Mouse (Mus musculus) embryo, embryonic 10.5 days (tissue): Measurements from ENCODE around the gene Chtf18.

Experiments used
- DNase-seq: peaks from one replicate; pipeline ENCODE4 v3.0.0-alpha.2; 2015; ENCODE audit warnings: low spot score

The Chtf18 gene

DNA sequence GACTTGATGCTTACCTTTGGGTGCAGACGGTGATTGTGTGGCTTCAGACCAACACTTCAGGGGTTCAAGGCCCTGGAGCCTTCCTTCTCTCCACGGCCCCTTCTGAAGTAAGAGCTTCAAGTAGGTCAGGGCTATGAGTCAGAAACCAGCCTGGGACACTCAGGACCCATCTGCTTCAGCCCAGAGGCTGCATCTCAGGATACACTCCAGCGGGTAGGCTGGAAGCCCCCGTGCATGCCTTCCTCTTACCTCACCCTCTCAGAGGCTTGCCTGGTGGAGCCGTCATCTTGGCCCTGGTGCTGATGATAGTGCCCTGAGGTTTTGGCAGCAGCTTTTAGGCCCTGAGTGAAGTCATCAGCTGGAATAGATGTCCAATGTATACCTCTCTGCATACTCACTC lies 8.0 kb upstream of the Chtf18 start:
- DNase-seq, result no peak

DNA sequence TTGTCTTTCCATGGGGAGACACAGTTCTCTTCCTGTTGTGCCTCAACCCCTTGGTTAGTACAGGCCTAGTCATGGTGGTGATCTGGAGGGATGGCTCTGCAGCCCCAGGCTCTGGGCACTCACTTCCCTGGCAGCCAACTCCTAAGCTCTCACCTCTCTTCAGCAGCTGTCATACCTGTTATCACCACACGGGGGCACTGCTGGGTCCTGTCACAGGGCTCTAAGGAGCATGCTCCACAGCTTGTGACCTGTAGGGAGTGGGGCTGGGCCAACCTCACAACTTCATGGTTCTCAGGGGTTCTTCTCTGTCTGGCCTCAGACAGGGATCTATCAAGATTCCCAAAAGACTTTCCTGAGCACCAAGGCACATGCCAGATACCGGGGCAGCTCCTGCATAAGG lies 4.9 kb upstream of the Chtf18 start:
- peak; percentile 94 for DNase-seq

DNA sequence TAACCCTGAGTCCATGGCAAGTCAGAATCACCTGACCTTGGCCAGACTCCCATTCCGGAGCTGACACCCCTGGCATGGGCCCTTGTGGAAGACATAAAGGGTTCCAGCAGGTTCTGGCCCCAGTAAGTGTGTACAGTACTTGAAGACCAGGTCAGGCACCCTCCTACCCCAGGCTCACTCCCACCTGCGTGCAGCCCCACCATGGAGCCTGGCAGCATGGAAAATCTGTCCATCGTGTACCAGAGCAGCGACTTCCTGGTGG lies 721 bp upstream of the Chtf18 start:
- no peak for DNase-seq

DNA sequence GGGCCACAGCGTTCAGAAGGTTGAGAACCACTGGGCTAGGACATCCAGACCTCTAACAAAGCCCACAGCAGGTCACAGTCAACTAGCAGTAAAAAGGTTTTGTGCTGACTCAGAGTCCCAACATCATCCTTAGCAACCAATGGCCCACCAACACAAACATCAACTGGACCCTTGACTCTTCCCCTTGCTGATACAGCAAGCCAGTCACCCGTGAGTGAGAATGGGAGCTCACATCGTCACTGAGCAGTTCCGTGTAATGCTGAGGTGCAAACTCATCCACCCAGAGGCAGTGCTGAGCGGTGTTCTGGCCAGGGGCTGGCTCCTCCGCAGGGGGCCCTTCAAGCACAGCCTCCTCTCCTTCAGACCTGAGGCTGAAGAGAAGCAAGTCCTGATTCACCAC lies 2.0 kb downstream of the Chtf18 start:
- no peak for DNase-seq

DNA sequence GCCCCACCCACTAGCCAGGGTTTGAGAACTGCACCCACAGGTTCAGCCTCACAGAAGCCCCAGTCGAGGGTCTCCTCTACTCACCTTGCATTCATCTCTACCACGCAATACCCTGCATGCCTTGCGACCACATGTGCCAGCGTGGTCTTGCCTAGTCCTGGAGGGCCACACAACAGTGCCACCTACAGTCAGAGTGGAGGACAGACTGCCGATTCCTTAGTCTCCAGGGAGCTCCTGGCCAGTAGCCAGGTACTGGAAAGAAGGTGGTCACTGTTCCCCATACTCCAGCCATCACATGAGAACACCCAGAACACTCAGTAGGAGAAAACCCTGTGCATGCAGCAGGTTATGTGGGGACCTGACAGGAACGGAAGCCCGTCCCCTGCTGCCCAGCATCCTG lies 3.3 kb downstream of the Chtf18 start:
- DNase-seq, result peak; percentile 34

DNA sequence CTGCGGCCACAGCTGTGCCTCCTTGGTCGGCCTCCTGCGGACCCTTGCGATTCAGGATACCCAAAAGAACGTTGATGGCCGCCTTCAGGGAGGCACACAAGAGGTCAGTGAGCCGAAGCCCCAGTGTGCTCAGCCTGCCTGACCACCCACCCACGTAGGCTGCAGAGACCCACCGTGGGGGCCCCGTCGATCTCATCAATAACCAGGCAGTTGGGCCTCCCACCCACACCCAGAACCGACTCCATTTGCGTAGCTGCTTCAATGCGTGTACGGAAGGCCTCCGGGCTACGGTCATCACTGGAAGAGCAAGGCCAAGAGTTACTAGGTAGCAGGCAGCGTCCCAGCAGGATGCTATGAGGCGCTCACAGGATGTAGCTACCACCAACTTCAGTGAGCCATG lies 3.7 kb downstream of the Chtf18 start:
- no peak for DNase-seq

DNA sequence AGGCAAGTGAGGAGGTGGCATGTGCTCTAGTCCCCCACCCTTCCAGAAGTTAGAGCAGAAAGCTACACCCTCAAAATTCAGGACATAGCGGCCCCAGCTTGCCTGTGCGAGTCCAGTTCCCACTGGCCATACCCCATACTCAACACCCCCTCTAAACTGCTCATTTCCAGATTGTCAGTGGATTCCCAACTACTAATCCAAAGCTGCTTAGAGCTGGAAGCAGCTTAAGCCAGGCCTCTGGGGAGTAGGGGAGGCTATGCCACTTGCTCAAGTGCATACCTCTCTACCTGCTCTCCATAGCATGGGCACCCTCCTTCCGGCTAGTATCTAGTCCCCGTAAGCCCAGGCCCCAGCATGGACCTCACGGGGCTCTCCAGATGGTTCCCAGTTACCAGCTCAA lies 5.7 kb downstream of the Chtf18 start:
- DNase-seq, result no peak

DNA sequence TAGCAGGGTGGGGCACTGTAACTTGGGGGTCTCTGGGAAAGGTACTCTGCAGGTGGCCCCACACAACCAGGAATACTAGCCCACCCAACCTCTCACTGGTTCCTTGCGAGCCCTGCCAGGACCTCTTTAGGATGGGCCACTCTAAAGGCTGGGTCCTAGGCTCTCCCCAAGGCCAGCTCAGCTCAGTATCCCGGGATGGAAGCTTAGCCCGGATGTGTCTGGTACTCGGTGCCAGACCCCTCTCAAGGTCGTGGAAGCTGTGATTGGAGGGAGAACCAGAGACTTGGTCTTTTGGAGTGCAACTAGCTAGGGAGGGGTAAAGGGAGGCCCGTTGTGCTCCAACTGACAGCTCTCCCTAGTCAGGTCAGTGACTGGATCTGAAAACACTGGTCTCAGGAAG lies 9.5 kb downstream of the Chtf18 start:
- peak; percentile 7 for DNase-seq

DNA sequence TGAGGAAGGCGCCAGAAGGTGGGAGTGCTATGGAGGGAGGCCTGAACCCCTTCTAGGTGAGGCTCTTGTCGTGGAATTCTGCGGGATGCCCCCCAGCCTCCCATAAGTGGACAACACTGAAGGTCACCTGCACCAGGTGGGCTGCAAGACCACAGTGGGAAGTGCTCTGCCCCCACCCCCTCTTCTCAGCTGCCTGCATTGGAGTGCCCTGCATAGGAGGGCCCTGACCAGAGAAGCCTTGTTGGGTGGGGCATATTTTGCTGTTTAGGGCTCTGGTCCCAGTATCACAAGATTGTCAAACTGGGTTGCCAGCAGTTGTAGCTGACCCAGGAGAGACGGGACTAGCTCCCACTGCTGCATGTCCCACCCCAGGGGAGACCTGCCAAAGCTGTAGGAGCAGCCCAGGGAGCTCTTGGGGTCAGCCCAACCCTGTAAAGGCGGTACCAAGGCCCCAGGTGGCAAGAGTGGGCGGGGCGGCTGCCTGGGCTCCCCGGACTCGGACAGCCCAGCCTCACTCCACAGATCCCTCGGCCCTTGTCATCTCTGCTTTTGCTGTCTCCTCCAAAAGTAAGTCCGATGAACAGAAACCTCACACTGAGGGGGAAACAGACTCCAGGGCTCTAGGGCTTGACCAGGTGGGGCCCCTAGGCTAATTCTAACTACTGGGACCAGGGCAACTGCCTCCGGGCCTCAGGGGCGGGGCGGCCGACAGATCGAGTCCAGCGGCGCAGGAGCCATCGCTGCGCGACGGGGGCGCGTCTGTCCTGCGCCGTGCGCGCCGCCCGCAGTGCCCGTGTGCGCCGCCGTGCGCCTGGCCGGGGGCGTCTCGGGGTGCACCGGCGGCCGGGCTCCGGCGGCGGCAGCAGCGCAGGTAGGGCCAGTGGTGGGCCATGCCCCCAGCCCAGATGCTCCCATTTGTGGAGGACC lies 10.2 kb downstream of the Chtf18 start, which contains the start of gene Gng13:
Gene Gng13, plus strand, starts transcription at position 461 of the 927 bp plus-strand sequence.
- DNase-seq, result peak; percentile 36

DNA sequence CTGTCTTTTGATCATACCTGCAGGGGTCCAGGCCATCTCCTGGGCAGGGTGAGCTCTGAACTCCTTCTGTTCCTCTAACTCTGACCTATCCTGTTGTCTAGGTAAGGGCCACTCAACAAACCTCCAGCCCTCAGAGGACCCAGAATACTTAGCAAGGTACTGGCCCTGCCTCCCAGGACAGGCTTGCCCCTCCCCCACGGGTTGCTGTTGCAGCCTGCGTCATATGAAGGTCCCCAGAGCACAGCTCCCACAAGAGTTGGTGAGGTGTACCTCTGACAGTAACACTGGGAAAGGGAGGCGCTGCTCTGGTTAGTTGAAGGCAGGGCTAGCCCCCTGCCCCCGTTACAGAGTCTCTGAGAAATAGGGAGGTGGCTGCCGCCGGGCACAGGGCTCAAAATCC lies 11.1 kb downstream of the Chtf18 start:
- DNase-seq, result peak; percentile 17

DNA sequence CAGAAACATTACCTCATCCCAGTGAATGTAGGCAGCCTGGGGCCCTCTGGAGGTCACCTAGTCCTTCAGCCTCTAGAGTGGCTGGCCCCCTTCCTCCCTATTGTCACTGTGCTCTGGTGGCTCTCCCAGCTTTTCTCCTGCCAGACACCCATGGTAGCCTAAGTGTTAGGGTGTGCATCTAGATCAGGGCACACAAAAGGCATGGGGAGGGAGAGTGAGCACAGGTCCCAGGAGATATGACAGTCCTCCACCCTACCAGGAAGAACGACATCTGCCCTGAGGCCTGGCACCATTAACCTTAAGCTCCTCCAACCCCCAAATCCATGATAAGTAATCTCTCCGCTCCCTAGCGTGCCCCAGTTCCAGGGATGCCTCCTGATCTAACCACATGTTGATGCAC lies 11.6 kb downstream of the Chtf18 start:
- no peak for DNase-seq

DNA sequence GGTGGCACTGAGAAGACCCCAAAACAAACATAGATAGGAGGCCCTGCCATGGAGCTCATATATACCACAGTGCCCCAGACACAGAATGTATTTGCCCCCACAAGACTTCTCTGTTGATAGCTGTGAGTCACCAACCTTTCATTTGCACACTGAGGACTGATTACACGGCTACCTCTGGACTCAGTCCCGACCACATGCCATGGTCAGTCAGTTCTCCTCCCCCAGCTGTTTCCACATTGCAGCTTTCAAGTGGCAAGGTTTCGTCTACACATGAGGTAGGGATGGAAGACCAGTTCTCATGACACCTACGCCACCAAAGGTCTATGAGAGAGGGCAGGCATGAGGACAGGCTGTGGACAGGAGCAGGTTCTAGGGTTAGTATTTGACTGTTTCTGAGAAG lies 16.1 kb downstream of the Chtf18 start:
- no peak for DNase-seq

DNA sequence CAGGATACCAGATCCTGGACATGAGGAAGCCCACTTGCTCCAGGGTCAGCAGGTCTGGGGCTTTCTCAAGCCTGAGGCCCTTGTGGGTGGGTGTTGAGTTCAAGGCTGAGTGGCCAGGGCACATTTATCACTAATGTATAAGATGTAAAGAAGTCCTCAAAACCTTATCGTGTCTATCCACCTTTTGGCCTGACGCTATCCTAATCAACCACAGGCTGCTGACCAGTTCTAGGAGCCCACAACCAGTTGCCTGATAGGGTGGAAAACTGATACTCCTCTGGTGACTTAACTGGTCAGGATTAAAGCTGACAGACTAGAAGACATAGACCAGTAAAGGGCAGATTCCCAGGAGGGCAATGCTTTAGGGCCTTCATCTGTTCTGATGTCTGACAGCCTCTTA lies 17.2 kb downstream of the Chtf18 start:
- DNase-seq, result no peak

DNA sequence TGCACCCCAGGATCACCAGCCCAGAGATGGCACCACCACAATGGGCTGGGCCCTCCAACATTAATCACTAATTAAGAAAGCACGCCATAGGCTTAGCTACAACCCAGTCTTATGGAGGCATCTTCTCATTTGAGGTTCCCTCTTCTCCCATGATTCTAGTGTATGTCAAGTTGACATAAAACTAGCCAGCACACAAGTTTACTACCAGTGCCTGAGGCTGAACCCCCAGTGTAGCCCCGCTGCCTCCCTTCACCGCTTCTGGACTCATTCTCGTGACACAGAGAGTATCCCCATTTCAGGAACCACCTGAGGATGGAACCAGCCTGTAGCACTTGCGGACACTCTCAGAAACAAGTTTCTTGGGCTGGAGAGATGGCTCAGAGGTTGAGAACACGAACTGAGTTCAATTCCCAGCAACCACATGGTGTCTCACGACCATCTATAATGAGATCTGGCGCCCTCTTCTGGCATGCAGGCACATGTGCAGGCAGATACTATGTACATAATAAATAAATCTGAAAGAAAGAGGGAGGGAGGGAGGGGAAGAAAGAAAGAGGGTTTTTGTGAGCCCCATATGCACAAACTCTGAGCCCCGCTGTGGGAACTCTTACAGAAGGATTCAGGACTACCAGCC lies 26.2 kb downstream of the Chtf18 start:
- DNase-seq, result peak; percentile 46

DNA sequence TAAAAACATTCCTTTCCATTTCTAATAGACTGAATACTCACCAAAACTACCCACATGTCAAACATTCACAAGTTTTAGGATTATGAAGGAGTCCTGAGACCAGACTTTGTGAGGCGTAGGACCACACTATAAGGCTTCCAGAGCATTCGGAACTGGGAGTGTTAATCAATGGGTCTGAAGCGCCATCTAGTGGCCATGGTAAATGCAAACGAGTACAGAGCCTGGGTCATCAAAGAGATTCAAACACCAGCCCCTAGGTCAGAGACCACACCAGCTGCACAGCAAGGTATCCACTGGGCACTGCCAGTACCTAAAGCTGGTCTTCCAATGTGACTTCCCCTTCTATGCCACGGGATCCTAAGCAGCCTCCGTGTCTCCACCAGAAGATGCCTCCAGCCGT lies 28.8 kb downstream of the Chtf18 start:
- peak; percentile 96 for DNase-seq

DNA sequence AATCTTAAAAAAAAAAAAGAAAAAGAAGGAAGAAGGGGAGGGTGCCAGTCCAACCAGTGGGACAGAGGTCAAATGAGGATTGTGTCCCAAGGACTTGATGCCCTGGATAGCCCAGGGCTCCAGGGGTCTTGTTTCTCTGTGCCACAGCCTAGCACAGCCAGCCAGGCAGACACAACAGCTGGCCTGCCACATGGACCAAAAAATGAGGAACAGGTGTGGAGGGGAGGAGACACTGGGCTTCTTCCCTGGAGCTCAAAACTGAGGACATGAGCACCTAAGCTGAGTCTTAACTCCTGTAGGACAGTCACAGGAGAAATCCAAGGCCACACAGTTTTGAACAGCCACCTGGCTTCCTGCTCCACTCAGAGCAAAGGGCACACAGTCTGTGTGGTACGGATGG lies 31.0 kb downstream of the Chtf18 start:
- peak; percentile 32 for DNase-seq

DNA sequence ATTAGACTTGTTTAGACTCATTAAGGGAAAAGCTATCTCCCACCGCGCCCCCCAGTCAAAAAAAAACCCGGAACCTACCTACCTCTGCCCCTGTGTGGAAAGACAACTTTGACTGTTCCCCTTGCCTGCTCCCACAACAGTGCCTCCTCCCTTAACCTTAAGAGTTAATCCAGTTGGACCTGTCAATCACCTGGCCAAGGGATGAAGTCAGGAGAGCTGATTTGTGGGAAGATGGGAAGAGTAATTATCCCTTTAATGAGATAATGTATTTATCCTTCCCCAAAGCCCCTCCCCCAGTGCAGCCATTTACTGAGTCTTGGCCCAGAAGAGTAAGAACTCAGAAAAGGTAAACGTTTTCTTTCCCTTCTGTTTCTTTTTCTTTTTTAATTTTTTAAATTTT lies 38.3 kb downstream of the Chtf18 start:
- DNase-seq, result no peak

DNA sequence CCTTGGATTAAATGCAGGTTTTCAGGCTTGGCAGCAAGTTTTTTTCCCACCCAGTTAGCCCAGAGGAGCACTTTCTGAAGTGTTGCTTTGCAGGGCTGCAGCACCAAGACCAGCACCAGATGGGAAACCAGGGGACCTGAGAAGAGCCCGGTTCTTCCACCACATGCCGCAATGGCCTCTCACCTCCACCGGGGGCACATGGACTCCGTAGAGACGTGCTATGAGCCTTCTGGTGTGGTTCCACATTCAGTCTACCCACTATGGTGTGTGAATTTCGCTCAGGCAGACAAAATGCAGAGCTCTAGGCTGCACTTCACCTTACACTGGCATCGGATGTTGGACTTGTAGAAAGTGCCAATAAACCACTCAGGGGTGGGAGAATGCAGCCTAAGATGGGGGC lies 40.9 kb downstream of the Chtf18 start:
- DNase-seq, result peak; percentile 59

DNA sequence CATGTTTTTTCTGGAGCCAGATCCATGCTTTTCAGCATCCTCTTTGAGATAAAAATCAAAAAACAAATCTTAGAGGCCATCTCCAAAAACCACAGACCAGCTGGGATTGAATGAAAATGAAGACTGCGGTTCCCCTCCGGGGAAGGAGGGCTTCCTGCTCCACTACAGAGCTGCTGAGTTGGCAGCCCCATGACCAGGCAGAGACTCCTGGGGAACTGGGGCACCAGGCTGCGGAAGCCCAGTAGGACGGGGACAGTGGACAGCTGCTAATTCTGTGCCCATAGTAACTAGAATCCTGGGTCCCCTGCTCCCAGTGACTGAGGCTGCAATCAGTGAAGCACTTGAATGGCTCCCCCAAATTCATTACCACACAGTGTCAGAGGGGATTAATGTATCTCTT lies 45.6 kb downstream of the Chtf18 start:
- DNase-seq, result no peak

DNA sequence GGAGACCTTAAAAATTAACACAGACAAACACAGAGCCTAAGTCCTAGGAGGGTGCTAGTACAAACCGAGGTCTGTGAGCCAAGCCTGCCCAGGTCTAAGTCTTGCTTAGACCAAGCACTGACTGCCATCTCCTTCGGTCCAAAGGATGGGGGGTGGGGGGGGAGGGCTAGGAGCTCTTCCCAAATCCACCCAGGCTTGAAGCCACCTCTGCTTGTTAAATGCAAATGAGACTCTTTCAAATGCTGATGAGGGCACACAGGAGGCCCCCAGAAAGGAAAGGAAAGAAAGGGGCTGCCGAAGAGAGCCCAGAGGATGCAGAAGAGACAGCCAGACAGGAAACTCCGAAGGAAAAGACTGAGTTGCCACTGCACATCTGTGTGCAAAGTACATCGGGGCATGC lies 47.4 kb downstream of the Chtf18 start:
- no peak for DNase-seq

DNA sequence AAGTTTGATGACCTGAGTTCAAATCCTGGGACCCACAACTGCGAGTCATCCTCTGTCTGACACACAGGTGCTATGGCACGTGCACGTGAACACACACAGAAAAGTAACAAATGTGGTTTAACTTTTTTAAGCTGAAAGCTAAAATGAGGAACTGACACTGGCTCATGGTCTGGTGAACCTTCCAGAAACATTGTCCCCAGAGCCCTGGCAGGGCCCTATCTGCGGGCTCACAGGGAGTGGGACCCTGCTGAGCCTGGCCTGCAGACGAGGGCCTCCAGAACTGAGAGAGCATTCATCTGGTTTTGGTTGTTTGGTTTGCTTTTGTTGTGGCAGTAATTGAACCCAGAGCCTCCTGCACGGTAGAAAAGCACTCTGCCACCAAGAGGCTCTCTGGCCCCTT lies 49.2 kb downstream of the Chtf18 start:
- no peak for DNase-seq

DNA sequence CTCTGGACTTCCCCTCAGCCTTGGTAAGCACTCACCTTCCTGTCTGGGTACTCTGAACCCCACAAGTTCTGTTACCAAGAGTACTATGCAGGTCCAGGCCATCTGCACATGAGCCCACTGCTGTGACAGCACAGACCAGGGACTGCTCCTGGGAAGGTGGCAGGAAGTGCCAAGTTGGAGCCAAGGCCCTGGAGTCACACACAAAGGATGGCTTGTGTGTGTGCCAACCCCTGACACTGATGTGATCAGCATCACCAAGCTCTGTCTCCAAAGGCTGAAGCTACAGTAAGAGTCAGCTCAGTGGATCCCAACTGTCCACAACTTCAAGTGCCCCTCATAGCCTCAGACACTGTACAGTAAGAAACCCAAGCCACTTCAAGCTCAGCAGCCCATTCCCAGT lies 54.2 kb downstream of the Chtf18 start:
- no peak for DNase-seq
